Mouse (Mus musculus): ENCODE results near the gene Tnfaip8l2.
"Not testable (repeated sequence)": the region's sequence is repeated elsewhere in the genome, so short reads cannot be mapped to it uniquely, and the experiment has no call there.

Gene Tnfaip8l2

DNA sequence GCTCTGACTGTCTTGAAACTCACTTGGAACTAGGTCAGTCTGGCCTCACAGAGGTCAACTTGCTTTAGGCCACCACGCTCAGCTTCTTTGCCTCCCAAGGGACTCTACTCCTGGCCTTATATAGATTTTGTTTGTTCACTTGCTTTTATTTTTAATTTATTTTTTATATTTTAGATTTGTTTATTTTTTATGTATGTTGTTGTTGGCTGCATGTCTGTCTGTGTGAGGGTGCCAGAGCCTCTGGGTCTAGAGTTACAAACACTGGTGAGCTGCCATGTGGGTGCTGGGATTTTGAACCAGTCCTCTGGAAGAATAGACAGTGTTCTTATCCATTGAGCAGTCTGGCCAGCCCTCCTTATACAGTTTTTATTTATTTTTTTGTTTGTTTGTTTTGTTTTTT lies 29.4 kb downstream of the Tnfaip8l2 start:
- DNase-seq (ENCODE audit: low spot score in 2 of 2): no peak

DNA sequence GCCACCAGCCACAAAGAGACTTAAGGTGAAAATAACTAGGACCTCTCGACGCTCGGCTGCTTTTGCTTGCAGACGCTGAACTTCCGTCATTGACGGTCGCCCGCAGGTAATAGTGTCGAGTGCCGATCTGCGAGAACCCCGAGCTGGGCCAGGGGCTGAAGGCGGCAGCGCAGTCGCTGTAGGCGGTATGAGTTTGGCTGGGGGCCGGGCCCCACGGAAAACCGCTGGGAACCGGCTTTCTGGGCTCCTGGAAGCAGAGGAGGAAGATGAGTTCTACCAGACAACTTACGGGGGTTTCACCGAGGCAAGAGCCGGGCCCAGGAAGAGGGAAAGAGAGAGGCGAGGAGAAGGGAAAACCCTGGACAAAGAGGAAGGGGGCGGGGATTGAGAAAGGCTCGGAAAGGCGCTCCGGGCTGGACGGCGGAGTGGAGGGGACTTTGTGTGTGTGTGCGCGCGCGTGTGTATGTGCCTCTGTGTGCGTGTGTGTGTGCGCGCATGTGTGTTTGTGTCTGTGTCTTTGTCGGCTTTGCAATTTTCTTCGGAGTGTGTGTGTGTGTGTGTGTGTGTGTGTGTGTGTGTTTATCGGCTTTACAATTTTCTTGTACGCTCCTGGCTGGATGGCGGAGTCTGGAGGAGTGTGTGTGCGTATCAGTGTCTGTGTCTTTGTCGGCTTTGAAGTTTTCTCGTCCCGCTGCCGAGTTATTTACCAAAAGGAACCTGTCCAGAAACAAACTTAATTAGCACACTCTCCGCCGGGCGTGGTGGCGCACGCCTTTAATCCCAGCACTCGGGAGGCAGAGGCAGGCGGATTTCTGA lies 31.0 kb downstream of the Tnfaip8l2 start, which contains the start of gene Vps72:
Gene Vps72, plus strand, starts transcription at position 112 of the 816 bp plus-strand sequence.
- peak; percentile 78 to 89 for DNase-seq (ENCODE audit: low spot score in 2 of 2)

DNA sequence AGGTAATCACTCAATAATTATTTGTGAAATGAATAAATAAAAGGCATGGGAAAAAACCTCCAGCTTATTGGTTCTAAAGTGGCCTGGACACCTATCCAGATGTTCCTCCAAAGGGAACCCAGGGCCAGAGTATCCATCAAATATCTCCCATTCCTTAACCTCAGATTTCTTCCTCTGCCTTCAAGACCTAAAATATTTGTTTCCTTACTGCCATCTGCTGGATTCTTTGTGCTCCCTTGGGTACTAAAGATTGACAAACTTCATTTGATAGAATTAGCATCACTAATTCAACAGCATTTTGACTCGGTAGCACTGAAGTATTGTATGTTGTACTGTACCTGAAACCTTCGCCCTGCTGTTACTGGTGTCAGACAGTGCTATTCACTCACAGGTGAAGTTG lies 34.3 kb downstream of the Tnfaip8l2 start:
- DNase-seq (ENCODE audit: low spot score in 2 of 2): no peak

DNA sequence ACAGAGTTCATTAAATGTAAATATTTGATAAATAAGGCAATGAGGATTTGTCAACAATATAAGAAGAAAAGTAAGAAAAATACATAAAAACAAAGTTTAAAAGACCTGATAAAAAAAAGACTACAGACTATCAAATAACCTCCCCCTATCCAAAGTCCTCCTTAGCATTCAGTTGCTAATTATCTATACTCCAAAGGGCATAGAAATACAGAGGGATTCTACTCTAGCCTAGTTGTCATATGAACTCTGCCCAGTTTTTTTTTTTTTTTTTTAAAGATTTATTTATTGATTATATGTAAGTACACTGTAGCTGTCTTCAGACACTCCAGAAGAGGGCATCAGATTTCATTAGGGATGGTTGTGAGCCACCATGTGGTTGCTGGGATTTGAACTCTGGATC lies 34.9 kb downstream of the Tnfaip8l2 start:
- DNase-seq (ENCODE audit: low spot score in 2 of 2): not testable (repeated sequence)

DNA sequence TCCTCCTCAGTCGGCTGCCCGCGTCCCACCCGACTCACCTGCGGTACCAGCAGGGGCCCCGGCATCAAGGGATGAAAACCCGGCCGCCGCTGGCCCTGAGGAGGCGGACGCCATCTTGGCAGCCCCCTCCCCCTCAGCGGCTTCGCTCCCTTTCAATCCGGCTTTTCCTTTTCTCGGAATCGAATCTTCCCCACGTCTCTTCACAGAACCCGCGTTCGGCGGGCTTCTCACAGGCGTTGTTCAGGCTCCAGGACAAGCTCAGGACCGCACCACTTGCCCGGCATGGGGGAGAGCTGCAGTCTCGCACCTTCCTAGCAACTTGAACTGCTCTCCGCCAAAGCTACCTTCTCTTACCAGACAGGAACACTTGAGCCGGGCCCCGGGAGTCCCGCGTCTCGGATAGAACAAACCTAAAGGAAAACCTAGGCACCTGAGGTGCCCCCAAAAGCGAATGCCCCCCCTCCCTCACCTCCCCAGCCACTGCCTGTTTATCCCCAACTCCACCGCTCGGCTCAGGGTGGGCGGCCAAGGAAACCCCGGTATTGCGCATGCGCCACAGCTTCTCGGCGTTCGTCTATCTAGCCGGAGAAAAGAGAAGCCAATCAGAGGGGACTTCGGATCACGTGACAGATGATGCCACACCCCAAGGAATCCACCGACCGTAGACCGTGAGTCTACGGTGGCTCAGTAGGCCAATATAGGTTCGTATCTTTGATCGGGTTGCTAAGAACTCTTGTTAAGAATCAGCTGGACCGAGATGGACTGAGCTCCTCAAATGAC lies 35.6 kb downstream of the Tnfaip8l2 start, which contains the start of gene Pip5k1a:
Gene Pip5k1a, minus strand, starts transcription at position 593 of the 780 bp plus-strand sequence.
- DNase-seq (ENCODE audit: low spot score in 2 of 2): peak; percentile 96 to 97

DNA sequence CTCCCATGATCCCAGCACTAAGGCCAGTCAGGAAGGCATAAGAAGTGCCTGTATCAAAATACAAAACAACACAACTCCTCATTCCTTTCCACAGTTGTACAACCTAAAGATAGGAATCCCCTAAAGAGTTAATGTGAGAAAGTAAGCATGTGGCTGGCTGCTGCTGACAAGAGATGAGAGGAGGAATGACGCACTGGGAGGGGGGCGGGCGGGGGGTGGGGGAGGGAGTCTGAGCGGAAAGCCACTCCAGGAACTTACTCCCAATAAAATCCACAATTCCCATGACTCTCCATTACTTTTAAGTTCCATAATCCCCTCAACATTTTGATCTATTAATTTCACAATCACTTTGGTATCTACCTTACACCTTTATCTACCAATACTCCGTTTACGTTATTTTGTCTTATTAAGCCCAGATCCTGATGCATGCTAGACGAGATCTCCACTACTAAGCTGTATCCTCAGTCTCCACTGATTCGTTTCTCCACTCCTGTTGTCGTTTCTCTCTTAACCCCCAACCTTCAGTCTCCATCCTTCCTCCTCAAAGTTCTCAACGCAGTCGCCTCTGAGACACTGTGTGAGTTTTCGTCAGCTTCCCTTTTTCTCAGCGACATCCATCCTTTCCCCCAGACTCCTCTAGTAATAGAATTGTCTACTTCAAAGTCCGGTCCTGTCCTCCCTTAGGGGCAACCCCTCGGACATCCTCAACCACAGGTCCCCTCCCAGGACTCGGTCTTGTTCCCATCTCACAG lies 36.4 kb downstream of the Tnfaip8l2 start:
- DNase-seq (ENCODE audit: low spot score in 2 of 2): no peak

DNA sequence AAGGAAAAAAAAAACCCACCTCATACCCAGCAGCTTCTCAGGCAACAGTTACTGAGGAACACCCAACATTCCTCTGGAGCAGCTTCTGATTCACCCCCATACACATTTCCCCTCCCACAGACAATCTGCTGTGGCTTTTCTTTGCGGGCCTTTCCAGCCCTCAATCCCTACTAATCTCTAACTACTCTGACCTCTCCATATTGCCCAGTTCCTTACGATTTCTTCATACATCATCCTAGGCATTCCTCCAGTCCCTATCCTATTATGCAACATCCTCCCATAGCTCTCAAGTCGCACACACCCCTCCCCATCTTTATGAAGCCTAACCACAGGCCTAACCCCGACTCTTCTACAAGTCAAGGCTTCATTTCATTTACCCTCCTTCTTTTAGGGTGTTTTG lies 37.0 kb downstream of the Tnfaip8l2 start:
- DNase-seq (ENCODE audit: low spot score in 2 of 2): no peak

DNA sequence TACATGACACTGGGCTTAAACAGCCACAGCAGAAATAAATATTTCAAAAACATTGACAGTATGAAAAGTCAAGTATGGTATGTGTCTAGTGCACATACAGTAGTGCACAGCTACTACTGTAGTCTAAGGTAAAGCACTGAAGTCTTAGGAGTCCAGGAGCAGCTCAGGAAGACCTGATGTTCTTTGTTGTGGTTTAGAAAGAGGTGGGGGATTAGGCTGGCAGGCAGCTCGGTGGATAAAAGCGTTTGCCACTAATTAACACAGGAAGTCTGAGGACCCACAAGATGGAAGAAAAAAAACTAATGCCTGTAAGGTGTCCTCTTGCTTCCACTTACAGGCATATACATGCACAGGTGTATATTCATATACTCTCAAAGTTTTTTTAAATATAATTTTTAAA lies 41.3 kb downstream of the Tnfaip8l2 start:
- DNase-seq (ENCODE audit: low spot score in 2 of 2): no peak
